Mouse (Mus musculus): ENCODE results near the gene Cdc42ep5. TPM values are rescaled to one million over a fixed set of nuclear protein-coding genes. Genes with fewer than 3 reads are reported as not detected.
A peak's percentile ranks its signal among the peaks of the same experiment; 100 is the strongest.

Cdc42ep5 gene
- polyA plus RNA-seq, 1 experiment, result 9.7 TPM

GRCm38 (mm10) chr7:4130686-4131452, 33.8 kb downstream of the Cdc42ep5 start:
- Histone ChIP-seq H3K36me3 (ENCODE audit: control insufficient read depth, insufficient read depth, low read length) (no peaks in the 10 kb centered on the region), H3K4me3 (ENCODE audit: control insufficient read depth, insufficient read depth, low read length) (no peak overlapping the region), H3K27ac (ENCODE audit: control insufficient read depth, insufficient read depth, low read length) (no peak overlapping the region), H3K4me1 (replicated peaks; ENCODE audit: control insufficient read depth, insufficient read depth, low read length) (no peaks in the 10 kb centered on the region), H3K27me3 (ENCODE audit: control insufficient read depth, insufficient read depth, low read length) (no peaks in the 10 kb centered on the region)
- whole genome bisulfite sequencing, result 54% methylated on average over 13 of the region's 13 CpGs
- TF ChIP-seq POLR2A (IDR thresholded peaks at IDR 0.05; ENCODE audit: control insufficient read depth, extremely low read depth, insufficient read depth, low read length, poor library complexity) (no peak), CTCF (IDR thresholded peaks at IDR 0.05; ENCODE audit: borderline replicate concordance, control insufficient read depth, extremely low read depth, insufficient read depth, low read length, poor library complexity) (peak; percentile 69; the same call in 1 of the 2 replicates)
- DNase-seq, result peak; percentile 81

- Histone ChIP-seq H3K27me3 (ENCODE audit: control insufficient read depth, insufficient read depth, low read length) (no peaks in the 10 kb centered on the region), H3K27ac (ENCODE audit: control insufficient read depth, insufficient read depth, low read length) (no peak overlapping the region), H3K36me3 (ENCODE audit: control insufficient read depth, insufficient read depth, low read length) (no peaks in the 10 kb centered on the region), H3K4me3 (ENCODE audit: control insufficient read depth, insufficient read depth, low read length) (no peak overlapping the region), H3K4me1 (replicated peaks; ENCODE audit: control insufficient read depth, insufficient read depth, low read length) (peaks cover 6% of the 10 kb centered on the region)
- no peak for DNase-seq
- TF ChIP-seq CTCF (IDR thresholded peaks at IDR 0.05; ENCODE audit: borderline replicate concordance, control insufficient read depth, extremely low read depth, insufficient read depth, low read length, poor library complexity) (no peak), POLR2A (IDR thresholded peaks at IDR 0.05; ENCODE audit: control insufficient read depth, extremely low read depth, insufficient read depth, low read length, poor library complexity) (no peak)
- 85% methylated on average over 6 of the region's 6 CpGs for WGBS
These were observed 35.8 kb downstream of the Cdc42ep5 start for GRCm38 (mm10) chr7:4128860-4129259.

GRCm38 (mm10) chr7:4127894-4128293, 36.8 kb downstream of the Cdc42ep5 start:
- no peak for DNase-seq

GRCm38 (mm10) chr7:4126992-4127785, 37.5 kb downstream of the Cdc42ep5 start:
- DNase-seq, result no peak
- Histone ChIP-seq H3K4me1 (replicated peaks; ENCODE audit: control insufficient read depth, insufficient read depth, low read length) (peaks cover 6% of the 10 kb centered on the region), H3K27ac (ENCODE audit: control insufficient read depth, insufficient read depth, low read length) (no peak overlapping the region), H3K27me3 (ENCODE audit: control insufficient read depth, insufficient read depth, low read length) (no peaks in the 10 kb centered on the region), H3K4me3 (ENCODE audit: control insufficient read depth, insufficient read depth, low read length) (no peak overlapping the region), H3K36me3 (ENCODE audit: control insufficient read depth, insufficient read depth, low read length) (no peaks in the 10 kb centered on the region)
- TF ChIP-seq CTCF (IDR thresholded peaks at IDR 0.05; ENCODE audit: borderline replicate concordance, control insufficient read depth, extremely low read depth, insufficient read depth, low read length, poor library complexity), result no peak
- TF ChIP-seq POLR2A (IDR thresholded peaks at IDR 0.05; ENCODE audit: control insufficient read depth, extremely low read depth, insufficient read depth, low read length, poor library complexity), result no peak
- WGBS, result 95% methylated on average over 11 of the region's 11 CpGs

More at GRCm38 (mm10) chr7:4127894-4128293, 36.8 kb downstream of the Cdc42ep5 start:
- TF ChIP-seq CTCF (IDR thresholded peaks at IDR 0.05; ENCODE audit: borderline replicate concordance, control insufficient read depth, extremely low read depth, insufficient read depth, low read length, poor library complexity), result no peak
- TF ChIP-seq POLR2A (IDR thresholded peaks at IDR 0.05; ENCODE audit: control insufficient read depth, extremely low read depth, insufficient read depth, low read length, poor library complexity), result no peak
- Histone ChIP-seq H3K36me3 (ENCODE audit: control insufficient read depth, insufficient read depth, low read length) (no peaks in the 10 kb centered on the region), H3K27ac (ENCODE audit: control insufficient read depth, insufficient read depth, low read length) (no peak overlapping the region), H3K4me3 (ENCODE audit: control insufficient read depth, insufficient read depth, low read length) (no peak overlapping the region), H3K27me3 (ENCODE audit: control insufficient read depth, insufficient read depth, low read length) (no peaks in the 10 kb centered on the region), H3K4me1 (replicated peaks; ENCODE audit: control insufficient read depth, insufficient read depth, low read length) (peaks cover 6% of the 10 kb centered on the region)
- WGBS, result 96% methylated on average over 4 of the region's 4 CpGs

GRCm38 (mm10) chr7:4125306-4125705, 39.4 kb downstream of the Cdc42ep5 start:
- Histone ChIP-seq H3K4me1 (replicated peaks; ENCODE audit: control insufficient read depth, insufficient read depth, low read length) (peaks cover 6% of the 10 kb centered on the region), H3K27ac (ENCODE audit: control insufficient read depth, insufficient read depth, low read length) (no peak overlapping the region), H3K36me3 (ENCODE audit: control insufficient read depth, insufficient read depth, low read length) (no peaks in the 10 kb centered on the region), H3K27me3 (ENCODE audit: control insufficient read depth, insufficient read depth, low read length) (no peaks in the 10 kb centered on the region; the same call in 1 of the 2 replicates), H3K4me3 (ENCODE audit: control insufficient read depth, insufficient read depth, low read length) (no peak overlapping the region)
- DNase-seq, result no peak
- no peak for TF ChIP-seq POLR2A (IDR thresholded peaks at IDR 0.05; ENCODE audit: control insufficient read depth, extremely low read depth, insufficient read depth, low read length, poor library complexity)
- TF ChIP-seq CTCF (IDR thresholded peaks at IDR 0.05; ENCODE audit: borderline replicate concordance, control insufficient read depth, extremely low read depth, insufficient read depth, low read length, poor library complexity), result no peak
- 52% methylated on average over 9 of the region's 9 CpGs for WGBS

GRCm38 (mm10) chr7:4124856-4125255, 39.8 kb downstream of the Cdc42ep5 start:
- DNase-seq, result no peak
- H3K27ac ChIP-seq (ENCODE audit: control insufficient read depth, insufficient read depth, low read length), result no peak overlapping the region
- whole genome bisulfite sequencing, result 60% methylated on average over 5 of the region's 5 CpGs
- H3K27me3 ChIP-seq (ENCODE audit: control insufficient read depth, insufficient read depth, low read length), result peaks cover under 1% of the 10 kb centered on the region; the same call in 1 of the 2 replicates
- H3K36me3 ChIP-seq (ENCODE audit: control insufficient read depth, insufficient read depth, low read length), result no peaks in the 10 kb centered on the region
- no peak overlapping the region for H3K4me3 ChIP-seq (ENCODE audit: control insufficient read depth, insufficient read depth, low read length)
- H3K4me1 ChIP-seq (replicated peaks; ENCODE audit: control insufficient read depth, insufficient read depth, low read length), result peaks cover 6% of the 10 kb centered on the region
- TF ChIP-seq CTCF (IDR thresholded peaks at IDR 0.05; ENCODE audit: borderline replicate concordance, control insufficient read depth, extremely low read depth, insufficient read depth, low read length, poor library complexity), result no peak
- no peak for TF ChIP-seq POLR2A (IDR thresholded peaks at IDR 0.05; ENCODE audit: control insufficient read depth, extremely low read depth, insufficient read depth, low read length, poor library complexity)
